Mouse (Mus musculus): ENCODE results near the gene Eno4. TPM values are rescaled to one million over a fixed set of nuclear protein-coding genes. Genes with fewer than 3 reads are reported as not detected.

Gene Eno4
- polyA plus RNA-seq, 1 experiment from 2014 or later: 0.06 TPM

- WGBS: 83% methylated on average over 15 of the region's 15 CpGs
- Histone ChIP-seq H3K9me3 (ENCODE audit: control insufficient read depth, low read length) (no peaks in the 10 kb centered on the region), H3K36me3 (ENCODE audit: control insufficient read depth, insufficient read depth, low read length) (no peaks in the 10 kb centered on the region), H3K4me1 (replicated peaks; ENCODE audit: control insufficient read depth, insufficient read depth) (no peaks in the 10 kb centered on the region), H3K4me3 (ENCODE audit: low read depth, low read length) (no peak overlapping the region), H3K9ac (ENCODE audit: low read length) (no peak overlapping the region), H3K27ac (replicated peaks) (no peak overlapping the region), H3K27me3 (ENCODE audit: control insufficient read depth, insufficient read depth, low read length) (no peaks in the 10 kb centered on the region), H3K4me2 (replicated peaks; ENCODE audit: low read depth) (no peak overlapping the region)
- TF ChIP-seq CTCF (IDR thresholded peaks at IDR 0.05; ENCODE audit: low read depth): no peak
- no peak for TF ChIP-seq EP300 (optimal IDR thresholded peaks at IDR 0.05)
- ATAC-seq (ENCODE audit: low FRiP score, low TSS enrichment) (no peak), DNase-seq (ENCODE audit: low spot score) (no peak)
Observed at GRCm38 (mm10) chr19:59006577-59007340, 63.5 kb downstream of the Eno4 start.

GRCm38 (mm10) chr19:59010802-59011201 lies 67.6 kb downstream of the Eno4 start:
- ATAC-seq (ENCODE audit: low FRiP score, low TSS enrichment): no peak
- Histone ChIP-seq H3K27ac (replicated peaks) (no peak overlapping the region), H3K9me3 (ENCODE audit: control insufficient read depth, low read length) (no peaks in the 10 kb centered on the region), H3K36me3 (ENCODE audit: control insufficient read depth, insufficient read depth, low read length) (no peaks in the 10 kb centered on the region), H3K27me3 (ENCODE audit: control insufficient read depth, insufficient read depth, low read length) (no peaks in the 10 kb centered on the region), H3K4me3 (ENCODE audit: low read depth, low read length) (no peak overlapping the region), H3K9ac (ENCODE audit: low read length) (no peak overlapping the region), H3K4me2 (replicated peaks; ENCODE audit: low read depth) (no peak overlapping the region), H3K4me1 (replicated peaks; ENCODE audit: control insufficient read depth, insufficient read depth) (no peaks in the 10 kb centered on the region)
- no peak for DNase-seq (ENCODE audit: low spot score)
- 70% methylated on average over 5 of the region's 5 CpGs for WGBS
- TF ChIP-seq EP300 (optimal IDR thresholded peaks at IDR 0.05): no peak
- TF ChIP-seq CTCF (IDR thresholded peaks at IDR 0.05; ENCODE audit: low read depth): no peak

Small RNA genes within 50 kb of the gene (microRNA-seq; reads per million reads assigned to microRNA genes)
- 1.6 reads per million for gene Mir3086

Other genes starting within 250 kb of the Eno4 start
- 10.3 and 11.8 TPM in 2 replicates for gene Pnliprp1, start 214.5 kb upstream of the Eno4 start, polyA plus RNA-seq (2015; fragmentation: Nextera tagmentation; extraction: Ambion mirVana)
- 3.9 and 4.2 TPM in 2 replicates for gene Pnliprp2, start 183.7 kb upstream of the Eno4 start, polyA plus RNA-seq (2015; fragmentation: Nextera tagmentation; extraction: Ambion mirVana)
- gene 1700019N19Rik, start 149.0 kb upstream of the Eno4 start, polyA plus RNA-seq (2015; fragmentation: Nextera tagmentation; extraction: Ambion mirVana): 0.10 TPM in 1 of 2 replicates, not detected in the other
- 1.7 and 2.5 TPM in 2 replicates for gene Hspa12a, start 229 bp downstream of the Eno4 start, polyA plus RNA-seq (2015; fragmentation: Nextera tagmentation; extraction: Ambion mirVana)
- 13.4 and 14.6 TPM in 2 replicates for gene Shtn1, start 132.7 kb downstream of the Eno4 start, polyA plus RNA-seq (2015; fragmentation: Nextera tagmentation; extraction: Ambion mirVana)
- gene Vax1, start 226.6 kb downstream of the Eno4 start, polyA plus RNA-seq (2015; fragmentation: Nextera tagmentation; extraction: Ambion mirVana): not detected in 2 replicates

All from stomach, postnatal 0 days (tissue).